Mouse (Mus musculus) c-Kit-positive CD71-negative TER-119-negative erythroid progenitor cells, embryonic 14.5 days (primary cell): ENCODE data around the gene Bola1.
"Not testable (repeated sequence)": the region's sequence is repeated elsewhere in the genome, so short reads cannot be mapped to it uniquely, and the experiment has no call there.

Experiments used
- DNase-seq: peaks from one replicate; pipeline ENCODE4 v3.0.0-alpha.2; 2013; ENCODE audit warnings: low read depth

Gene Bola1

DNA sequence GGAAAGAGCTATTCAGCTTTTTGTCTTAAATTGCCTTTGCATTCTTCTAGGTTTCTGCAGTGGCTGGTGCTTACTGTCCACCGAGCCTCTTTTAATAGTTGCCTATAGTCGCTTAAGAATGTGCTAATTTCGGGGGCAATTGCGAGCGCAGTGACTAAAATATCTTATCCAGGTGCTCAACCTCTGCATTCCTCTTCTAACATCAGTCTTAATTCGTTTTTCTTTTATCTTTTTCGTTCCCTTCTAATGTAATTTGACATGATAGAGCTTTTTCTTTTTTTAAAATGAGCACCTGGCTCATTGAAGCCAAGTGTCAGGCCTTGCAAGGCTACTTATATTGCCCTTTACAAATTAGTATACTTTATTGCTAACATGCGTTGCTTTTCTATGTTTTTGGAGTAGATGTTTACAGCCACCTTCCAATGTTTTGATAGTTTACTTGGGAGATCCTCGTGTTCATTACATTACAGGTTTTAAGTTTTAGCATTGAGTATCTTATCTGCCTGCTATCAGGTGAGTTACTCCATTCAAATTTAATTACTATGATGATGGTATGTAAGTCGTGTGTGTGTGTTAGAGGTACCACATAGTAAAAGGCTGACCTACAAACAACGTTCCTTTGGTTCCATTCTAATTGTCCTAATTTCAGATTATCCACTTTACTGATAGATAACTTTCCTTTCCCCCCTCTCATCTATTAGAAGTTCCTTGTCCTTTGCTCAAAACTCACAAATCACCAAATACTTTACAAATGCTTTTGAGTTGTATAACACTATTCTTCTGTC lies 28.0 kb upstream of the Bola1 start:
- DNase-seq: no peak

DNA sequence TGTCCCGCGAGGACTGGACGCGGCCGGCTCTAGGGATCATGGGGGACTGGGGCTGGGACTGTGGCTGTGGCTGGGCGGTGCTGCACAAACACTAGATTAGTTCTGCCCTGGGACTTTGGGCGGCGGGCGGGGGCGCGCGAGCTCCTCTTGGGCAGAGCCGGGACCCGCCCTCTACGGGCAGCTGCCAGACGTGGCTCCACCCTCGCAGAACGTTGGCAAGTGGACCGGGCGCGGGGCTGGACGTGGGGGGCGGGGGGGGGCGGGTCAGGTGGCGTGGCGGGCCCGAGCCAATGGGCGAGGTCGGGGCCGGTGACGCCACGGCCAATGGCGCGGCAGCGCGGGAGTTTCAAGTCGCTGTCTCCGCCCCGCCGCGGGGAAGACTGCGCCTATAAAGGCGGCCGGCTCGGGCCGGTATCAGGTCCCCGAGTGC lies 26.9 kb upstream of the Bola1 start, which contains the start of gene Hist2h3c1:
Gene Hist2h3c1, plus strand, starts transcription at position 259 of the 430 bp plus-strand sequence.
- not testable (repeated sequence) for DNase-seq

DNA sequence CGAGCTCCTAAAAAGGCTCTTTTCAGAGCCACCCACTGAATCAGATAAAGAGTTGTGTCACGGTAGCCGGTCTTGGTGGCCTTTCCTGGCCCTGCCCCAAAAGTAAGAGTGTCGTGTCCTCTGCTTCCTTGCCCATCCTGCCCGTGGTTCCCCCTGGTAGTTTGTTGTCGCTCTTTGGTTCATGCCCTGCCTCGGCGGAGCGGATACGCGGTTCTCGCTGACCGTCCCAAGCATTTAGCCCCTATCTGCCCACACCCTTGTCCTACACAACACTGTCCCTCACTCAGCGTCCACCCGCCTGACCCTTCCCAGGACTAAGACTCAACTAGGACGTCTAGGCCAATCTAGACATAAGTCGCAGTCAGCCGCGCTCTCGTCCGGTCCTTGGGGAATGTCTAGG lies 26.5 kb upstream of the Bola1 start:
- not testable (repeated sequence) for DNase-seq

DNA sequence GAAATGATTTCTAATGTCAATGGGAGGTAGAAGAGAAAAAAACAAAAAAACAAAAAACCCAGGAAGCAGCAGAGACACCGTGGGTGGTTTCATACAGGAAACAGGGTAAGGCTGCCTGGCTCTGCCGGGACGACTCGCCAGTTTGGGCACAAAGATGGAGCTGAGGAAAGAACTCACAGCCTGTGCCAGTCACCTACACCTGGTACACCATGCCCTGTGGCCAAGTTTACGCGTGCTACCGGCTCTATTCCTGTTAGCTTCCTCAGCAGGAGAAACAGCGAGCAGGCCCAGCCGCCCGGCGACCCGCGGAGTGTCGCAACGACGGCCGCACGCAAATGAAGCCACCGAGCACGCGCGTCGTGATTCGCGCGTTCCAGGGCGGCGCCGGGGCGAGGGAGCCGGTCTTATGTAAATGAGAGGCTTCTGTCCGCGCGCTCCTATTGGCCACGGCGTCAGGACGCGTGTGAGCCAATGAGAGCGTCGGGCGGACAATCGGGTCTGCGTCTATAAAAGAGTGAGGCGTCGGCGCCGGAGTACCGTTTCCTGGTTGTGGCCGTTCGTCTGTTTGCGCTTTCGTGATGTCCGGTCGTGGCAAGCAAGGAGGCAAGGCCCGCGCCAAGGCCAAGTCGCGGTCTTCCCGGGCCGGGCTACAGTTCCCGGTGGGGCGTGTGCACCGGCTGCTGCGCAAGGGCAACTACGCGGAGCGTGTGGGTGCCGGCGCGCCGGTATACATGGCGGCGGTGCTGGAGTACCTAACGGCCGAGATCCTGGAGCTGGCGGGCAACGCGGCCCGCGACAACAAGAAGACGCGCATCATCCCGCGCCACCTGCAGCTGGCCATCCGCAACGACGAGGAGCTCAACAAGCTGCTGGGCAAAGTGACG lies 25.7 kb upstream of the Bola1 start, which contains the start of gene Hist2h2aa1:
Gene Hist2h2aa1, plus strand, starts transcription at position 495 of the 884 bp plus-strand sequence.
- not testable (repeated sequence) for DNase-seq

DNA sequence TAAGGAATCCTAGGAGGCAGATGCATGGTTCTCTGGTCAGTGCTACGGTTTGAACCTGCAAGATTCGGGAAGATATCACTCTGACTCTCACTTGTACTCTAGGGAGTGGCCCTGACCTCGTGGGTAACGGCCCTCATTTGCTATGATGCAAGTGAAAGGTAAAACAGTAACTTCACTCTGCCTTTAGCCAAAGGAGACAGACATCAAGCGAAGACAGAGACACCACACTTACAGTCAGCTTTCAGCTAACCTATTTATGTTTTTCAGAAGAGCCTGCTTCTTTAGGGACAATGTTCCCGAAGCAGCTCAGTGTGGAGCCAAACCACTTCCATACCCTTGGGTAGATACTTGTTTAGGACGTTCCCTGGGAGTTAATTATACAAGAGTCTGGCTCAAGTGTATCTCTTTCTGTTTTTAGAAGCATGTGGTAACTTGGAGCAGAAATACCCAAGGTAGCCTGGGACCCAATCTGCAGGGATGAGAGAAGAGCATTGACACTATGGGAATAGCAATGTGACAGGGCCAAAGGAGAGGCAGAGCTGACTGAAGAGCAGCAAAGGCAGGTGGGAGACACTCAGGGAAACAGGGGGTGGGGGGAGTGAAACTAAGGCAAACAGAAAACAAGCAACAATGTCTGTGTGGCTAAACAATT lies 24.5 kb upstream of the Bola1 start:
- DNase-seq: no peak

DNA sequence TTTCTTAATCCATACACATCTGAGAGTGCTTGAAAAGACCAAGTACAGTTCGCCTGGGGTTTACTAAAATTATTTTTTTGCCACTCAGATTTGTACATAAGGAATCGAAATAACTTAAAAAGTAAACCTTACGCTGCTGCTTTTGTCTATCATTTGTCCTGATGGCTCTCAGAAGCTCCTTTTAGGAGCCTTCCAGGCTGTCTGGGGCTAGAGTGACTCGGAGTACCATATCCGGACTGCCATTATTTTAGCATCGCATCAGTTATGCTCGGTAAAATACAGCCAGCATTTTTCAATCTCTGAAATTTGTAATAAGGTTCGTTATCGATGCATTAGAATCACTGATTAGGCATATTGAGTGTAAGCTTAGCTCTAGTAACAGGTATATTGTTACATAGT lies 21.3 kb upstream of the Bola1 start:
- DNase-seq: no peak

DNA sequence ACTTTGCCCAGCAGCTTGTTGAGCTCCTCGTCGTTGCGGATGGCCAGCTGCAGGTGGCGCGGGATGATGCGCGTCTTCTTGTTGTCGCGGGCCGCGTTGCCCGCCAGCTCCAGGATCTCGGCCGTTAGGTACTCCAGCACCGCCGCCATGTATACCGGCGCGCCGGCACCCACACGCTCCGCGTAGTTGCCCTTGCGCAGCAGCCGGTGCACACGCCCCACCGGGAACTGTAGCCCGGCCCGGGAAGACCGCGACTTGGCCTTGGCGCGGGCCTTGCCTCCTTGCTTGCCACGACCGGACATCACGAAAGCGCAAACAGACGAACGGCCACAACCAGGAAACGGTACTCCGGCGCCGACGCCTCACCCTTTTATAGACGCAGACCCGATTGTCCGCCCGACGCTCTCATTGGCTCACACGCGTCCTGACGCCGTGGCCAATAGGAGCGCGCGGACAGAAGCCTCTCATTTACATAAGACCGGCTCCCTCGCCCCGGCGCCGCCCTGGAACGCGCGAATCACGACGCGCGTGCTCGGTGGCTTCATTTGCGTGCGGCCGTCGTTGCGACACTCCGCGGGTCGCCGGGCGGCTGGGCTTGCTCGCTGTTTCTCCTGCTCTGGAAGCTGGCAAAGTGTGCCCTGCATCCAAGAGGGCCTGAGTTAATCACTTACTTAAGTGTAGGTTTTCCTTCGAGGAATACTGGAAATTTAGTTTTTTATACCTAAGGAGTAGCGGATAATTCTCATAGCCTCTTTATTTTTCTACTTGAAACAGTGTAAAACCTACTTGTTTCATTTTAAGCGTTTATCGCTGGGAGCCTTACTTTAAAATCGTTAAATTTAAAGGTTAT lies 20.7 kb upstream of the Bola1 start, which contains the start of gene Hist2h2aa2:
Gene Hist2h2aa2, minus strand, starts transcription at position 328 of the 850 bp plus-strand sequence.
- not testable (repeated sequence) for DNase-seq

DNA sequence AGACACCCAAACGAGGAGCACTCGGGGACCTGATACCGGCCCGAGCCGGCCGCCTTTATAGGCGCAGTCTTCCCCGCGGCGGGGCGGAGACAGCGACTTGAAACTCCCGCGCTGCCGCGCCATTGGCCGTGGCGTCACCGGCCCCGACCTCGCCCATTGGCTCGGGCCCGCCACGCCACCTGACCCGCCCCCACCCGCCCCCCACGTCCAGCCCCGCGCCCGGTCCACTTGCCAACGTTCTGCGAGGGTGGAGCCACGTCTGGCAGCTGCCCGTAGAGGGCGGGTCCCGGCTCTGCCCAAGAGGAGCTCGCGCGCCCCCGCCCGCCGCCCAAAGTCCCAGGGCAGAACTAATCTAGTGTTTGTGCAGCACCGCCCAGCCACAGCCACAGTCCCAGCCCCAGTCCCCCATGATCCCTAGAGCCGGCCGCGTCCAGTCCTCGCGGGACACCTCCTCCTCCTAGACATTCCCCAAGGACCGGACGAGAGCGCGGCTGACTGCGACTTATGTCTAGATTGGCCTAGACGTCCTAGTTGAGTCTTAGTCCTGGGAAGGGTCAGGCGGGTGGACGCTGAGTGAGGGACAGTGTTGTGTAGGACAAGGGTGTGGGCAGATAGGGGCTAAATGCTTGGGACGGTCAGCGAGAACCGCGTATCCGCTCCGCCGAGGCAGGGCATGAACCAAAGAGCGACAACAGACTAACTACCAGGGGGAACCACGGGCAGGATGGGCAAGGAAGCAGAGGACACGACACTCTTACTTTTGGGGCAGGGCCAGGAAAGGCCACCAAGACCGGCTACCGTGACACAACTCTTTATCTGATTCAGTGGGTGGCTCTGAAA lies 19.7 kb upstream of the Bola1 start, which contains the start of gene Hist2h3c2:
Gene Hist2h3c2, minus strand, starts transcription at position 174 of the 840 bp plus-strand sequence.
- not testable (repeated sequence) for DNase-seq

DNA sequence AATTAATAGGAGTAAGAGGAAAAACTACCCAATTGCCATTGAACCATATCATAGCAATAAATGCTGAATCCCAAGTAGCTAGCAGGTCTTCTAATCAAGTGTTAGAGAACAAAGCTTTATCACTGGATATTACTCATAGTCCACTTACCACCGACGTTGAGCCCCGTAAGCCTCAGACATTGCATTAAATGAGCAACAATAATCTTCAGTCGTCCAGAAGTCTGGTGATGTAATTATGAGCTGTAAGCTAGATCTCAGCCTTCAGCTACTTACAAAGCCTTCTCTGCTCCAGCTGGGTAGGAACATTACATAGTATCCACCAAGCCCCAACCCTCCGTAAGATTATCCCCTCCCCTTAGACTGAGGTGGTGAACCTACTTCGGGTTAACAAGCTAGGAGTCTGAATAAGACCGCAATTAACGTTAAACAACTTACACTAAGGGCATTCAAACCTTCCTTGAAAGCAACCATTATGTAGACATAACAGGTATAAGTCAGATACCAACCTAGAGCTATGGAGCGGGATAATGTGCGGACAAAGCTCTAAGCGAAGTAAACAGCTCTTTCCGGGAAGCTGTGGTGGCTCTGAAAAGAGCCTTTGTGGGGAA lies 18.5 kb upstream of the Bola1 start:
- DNase-seq: no peak

DNA sequence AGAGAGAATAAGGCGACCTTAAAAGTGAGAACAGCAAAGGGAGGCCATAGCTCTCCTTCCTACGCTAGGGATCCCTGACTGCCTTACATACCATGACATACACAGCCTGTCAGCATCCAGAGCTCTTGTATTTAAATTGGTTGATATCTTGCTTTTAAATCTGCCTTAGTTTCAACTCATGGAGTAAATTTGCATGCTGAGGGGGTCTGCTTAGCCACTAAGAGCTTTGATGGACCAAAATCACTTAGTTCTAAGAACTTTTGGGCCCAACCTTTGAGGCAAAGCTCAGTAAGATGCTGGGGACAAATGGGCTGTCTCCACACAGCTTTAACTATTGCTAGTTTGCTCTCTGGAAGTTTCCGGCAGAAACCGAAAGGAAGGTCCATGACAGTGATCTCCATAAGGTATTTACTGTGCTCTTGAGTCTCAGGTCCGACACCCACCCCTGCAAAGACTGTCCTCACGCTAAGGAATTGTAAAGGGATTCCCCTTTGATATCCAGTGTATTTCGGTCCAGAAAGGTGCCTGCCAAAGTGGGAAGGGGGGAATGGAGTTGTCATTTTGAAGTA lies 17.9 kb upstream of the Bola1 start:
- DNase-seq: no peak

DNA sequence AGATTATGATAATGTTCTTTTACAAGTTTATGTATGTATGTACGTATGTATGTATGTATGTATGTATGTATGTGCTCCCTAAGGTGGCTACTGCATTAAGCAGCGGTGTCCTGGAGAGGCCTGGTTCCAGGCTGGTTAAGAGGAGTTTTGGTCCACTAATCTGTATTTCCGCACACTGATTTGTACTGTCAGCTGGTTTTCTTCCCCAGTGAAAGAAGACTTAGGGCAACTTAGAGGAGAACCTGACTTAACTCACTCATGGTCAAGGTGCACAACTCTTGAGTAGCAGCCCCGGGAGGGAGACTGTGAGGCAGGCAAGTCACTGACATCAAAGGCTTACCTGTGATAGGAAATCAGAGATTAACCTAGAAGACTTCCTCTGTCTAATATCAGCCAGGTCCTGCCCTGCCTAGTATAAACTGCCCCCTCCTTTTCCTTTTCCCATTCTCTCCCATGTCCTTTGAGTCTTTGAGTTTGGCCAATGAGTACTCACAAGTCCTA lies 17.4 kb upstream of the Bola1 start:
- DNase-seq: no peak

DNA sequence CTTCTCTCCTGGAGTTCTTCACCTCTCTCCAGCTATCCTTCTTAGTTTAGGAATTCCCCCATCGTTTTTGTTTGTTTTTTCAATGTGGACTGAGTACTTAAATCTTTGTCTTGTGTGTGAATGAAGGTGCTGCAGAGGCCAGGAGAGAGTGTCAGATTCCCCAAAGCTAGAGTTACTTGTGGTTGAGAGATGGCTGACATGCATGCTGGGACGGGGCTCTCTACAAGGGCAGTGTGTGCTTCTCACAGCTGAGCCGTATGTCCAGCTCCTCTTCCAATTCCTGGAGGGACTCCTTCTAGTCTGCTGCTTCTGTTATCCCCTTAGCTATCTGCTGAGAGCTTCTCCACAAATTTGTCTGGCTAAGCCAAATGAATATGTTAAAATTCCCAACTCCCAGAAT lies 16.3 kb upstream of the Bola1 start:
- DNase-seq: no peak

DNA sequence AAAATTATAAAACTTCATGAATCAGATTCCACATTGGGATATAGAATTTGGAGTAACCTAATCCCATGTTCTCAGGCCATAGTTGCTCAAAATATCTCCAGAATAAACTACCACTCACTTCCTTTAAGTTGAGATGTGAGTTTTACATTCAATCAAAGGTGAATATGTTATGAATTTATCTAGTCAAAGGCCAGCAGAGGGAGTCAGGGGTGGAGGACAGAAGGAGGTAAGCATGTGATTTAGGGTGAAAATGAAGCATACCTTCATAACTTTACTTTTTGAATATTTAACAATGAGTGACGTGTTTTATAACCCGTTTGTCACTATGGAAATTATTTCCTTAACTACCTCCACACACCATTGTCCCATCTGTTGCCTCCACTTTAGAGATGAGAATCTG lies 15.4 kb upstream of the Bola1 start:
- DNase-seq: no peak

DNA sequence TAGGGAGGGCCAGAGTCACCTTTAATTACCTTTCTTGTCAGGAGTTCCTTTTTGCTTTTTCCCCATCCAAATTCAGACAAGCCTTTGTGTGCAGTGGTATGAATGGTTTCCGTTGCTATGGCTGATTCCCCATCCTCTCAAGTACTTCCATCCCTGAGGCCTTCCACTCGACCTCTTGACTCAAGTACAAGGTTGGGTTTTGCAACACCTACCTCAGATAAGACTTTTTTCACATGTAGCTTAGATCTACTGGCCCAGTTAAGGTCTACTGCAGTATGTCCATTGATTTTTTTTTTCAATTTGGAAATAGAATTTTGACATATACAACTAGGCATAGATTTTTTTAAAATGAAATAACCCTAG lies 12.2 kb upstream of the Bola1 start:
- DNase-seq: no peak

DNA sequence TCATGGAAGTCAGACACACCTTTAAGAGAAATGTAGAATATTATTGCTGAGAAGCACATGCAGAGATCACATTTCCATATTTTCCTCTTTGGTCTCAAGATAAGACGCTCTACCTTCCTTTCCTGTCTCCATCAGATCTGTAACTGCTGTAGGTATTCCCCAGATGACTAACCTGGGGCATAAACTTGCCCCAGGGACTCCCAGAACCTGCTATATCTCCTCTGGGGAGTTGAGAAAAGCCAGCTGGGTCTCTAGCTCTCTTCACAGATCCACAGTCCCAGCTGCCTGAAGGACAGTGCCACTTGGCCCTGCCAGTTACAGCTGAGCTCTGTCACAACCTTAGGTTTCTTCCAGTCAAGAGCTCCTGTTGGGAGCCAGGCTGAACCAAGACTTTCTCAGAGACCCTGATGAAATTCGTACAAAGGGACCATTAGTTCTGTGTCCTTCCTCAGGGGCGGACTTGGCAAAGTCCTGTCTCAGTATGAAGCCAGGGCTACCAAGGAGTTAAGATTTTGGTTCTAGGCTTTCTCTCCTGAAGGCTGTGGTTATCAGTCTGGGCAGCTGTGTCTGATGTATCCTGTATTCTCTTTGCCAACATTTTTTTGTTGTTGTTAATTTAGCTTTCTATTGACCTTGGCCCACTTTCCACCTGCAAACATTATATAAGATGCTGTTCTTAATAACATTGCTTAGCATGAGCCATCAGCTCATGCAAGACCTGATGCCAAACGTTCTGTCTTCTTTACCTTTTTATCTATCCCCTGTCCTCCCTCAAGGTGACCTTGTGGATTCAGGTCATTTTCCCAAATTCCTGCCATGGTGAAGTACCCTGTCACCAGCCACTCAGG lies 11.6 kb upstream of the Bola1 start:
- no peak for DNase-seq

DNA sequence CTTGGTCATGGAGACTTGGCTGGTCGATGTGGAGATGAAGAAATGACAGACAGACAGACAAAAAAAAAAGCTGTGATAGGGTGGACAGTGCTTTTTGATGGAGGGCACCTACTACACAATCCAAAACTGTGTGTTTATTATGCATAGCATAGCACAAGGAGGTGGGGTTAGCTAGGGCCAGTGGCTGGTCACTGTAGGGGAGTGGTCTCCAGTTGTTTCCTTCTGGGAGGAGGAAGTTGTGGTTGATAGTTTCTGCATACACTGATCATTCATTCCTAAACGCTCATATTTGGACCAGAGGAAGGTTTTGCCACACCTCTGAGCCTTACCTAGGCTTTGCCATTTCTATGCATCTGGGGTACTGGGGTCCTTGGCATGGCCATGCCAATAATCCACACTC lies 10.9 kb upstream of the Bola1 start:
- no peak for DNase-seq

DNA sequence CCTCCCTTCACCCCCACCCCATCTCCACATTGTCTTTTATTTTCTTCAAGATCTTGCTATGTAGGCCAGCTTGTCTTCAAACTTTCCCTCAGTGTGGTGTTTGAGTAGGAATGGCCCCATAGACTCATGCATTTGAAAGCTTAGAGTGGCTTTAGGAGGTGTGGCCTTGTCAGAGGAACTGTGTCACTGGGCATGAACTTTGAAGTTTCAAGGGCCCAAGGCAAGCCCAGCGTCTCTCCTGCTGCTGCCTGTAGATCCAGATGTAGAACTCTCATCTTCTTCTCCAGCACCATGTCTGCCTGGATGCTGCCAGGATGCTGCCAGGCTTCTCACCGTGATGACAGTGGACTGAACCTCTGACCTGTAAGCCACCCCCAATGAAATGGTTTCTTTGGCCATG lies 9.3 kb upstream of the Bola1 start:
- no peak for DNase-seq
